Mouse (Mus musculus): ENCODE measurements at regions not wholly inside any gene's neighbourhood (a gene's known extent, or its start where the extent isn't known, plus 50 kb on each side); places are given as distances from the start of the nearest gene placed in this dataset.

DNA sequence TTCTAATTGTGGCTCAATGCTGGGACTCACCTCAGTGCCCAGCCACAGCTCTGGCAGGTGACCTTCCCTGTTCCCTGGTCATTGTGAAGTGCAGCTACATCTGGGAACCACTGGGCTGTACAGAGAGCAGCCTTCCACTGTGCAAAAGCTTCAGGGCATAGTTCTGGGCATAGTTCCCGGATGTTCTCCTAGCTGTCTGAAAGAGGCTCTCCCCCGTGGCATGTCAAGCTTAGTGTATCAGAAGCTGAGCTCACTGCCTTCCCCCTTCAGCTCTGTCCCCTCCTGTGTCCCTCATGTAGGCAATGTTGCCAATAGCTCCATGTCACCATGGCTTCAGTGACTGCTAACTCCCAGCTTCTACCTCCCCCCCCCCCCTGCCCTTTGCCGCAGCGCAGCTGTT lies 75.1 kb downstream of the Foxb1 start:
- Histone ChIP-seq H3K4me1 (ENCODE audit: control insufficient read depth, insufficient read depth, low read length) (peaks cover 5% of the 10 kb centered on the region; the same call in 1 of the 2 replicates), H3K27ac (replicated peaks; ENCODE audit: low read depth, low read length) (no peak overlapping the region), H3K27me3 (ENCODE audit: control insufficient read depth, insufficient read depth, low read length) (no peaks in the 10 kb centered on the region), H3K36me3 (ENCODE audit: control insufficient read depth, insufficient read depth, low read length) (no peaks in the 10 kb centered on the region), H3K4me3 (replicated peaks; ENCODE audit: low read depth, low read length) (no peak overlapping the region), H3K9ac (replicated peaks; ENCODE audit: low read length) (no peak overlapping the region), H3K9me3 (ENCODE audit: control insufficient read depth, low read length) (no peaks in the 10 kb centered on the region), H3K4me2 (ENCODE audit: low read length) (no peak overlapping the region)
- DNase-seq (no peak), ATAC-seq (ENCODE audit: low FRiP score, low TSS enrichment) (no peak)
- 61% methylated on average over 4 of the region's 4 CpGs for WGBS

DNA sequence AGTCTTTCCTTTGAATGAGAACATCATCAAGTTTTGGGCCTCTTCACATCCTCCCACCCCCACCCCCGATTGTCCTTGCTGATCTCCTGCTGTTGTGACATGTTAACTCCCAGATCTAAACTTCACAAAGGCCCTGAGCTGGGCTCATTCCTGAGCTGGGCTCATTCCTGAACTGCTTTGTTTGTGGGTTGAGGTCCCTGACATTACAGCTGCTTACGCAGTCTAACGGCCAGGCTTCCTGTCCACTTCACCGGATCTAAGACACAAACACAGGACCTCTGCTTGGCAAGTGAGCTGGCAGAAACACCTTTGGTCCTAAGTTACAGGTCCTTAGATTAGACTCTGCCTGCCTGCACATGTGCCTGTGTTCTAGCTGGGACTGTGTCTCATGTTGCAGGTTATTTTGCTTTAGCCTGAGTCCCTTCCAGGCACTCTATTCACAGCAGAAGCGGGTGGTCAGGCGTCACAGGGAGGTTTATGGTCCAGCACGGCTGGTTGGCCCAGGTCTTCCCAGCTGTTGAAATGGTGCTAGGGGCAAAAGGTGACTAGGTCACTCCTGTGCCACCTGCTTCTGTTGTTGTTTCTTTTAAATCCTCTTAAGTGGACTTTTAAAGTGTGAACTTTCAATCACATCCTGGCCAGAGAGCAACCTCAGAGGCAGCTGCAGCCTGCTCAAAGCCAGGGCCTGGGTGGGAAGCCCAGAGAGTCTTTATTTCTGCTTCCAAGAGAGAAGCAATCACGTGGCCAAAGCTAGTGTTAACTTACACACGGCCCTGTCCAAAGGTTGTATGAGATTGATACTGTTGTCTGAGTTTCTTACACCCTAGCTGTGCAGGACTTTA lies 79.1 kb downstream of the Foxb1 start:
- WGBS = 8% methylated on average over 9 of the region's 9 CpGs
- H3K9ac ChIP-seq (replicated peaks; ENCODE audit: low read length) = no peak overlapping the region
- no peak overlapping the region for H3K27ac ChIP-seq (replicated peaks; ENCODE audit: low read depth, low read length)
- no peaks in the 10 kb centered on the region for H3K27me3 ChIP-seq (ENCODE audit: control insufficient read depth, insufficient read depth, low read length)
- no peak overlapping the region for H3K4me3 ChIP-seq (replicated peaks; ENCODE audit: low read depth, low read length)
- H3K4me2 ChIP-seq (ENCODE audit: low read length) = no peak overlapping the region
- no peaks in the 10 kb centered on the region; the same call in 1 of the 2 replicates for H3K9me3 ChIP-seq (ENCODE audit: control insufficient read depth, low read length)
- no peaks in the 10 kb centered on the region for H3K36me3 ChIP-seq (ENCODE audit: control insufficient read depth, insufficient read depth, low read length)
- no peak for DNase-seq
- H3K4me1 ChIP-seq (ENCODE audit: control insufficient read depth, insufficient read depth, low read length) = no peaks in the 10 kb centered on the region
- no peak for ATAC-seq (ENCODE audit: low FRiP score, low TSS enrichment)

DNA sequence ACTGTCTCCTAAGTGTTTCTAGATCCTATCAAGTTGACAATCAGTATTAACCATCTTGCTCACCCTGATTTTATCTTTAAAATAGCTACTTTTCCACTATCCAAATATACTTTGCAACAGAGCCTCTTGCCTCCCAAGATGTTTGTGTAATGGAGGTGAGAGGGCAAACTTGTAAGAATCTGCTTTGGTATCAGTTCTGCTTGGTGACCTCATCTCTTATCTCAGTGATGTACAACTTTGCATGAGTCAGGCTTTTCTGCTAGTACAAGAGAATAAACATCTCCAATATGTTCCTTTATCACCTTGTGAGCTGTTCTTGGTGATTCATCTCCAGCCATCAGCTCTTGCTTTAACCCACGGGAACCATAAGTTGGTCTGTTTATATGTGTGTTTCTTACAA lies 82.1 kb downstream of the Foxb1 start:
- Histone ChIP-seq H3K27ac (replicated peaks; ENCODE audit: low read depth, low read length) (no peak overlapping the region), H3K4me1 (ENCODE audit: control insufficient read depth, insufficient read depth, low read length) (no peaks in the 10 kb centered on the region), H3K4me2 (ENCODE audit: low read length) (no peak overlapping the region), H3K9ac (replicated peaks; ENCODE audit: low read length) (no peak overlapping the region), H3K27me3 (ENCODE audit: control insufficient read depth, insufficient read depth, low read length) (no peaks in the 10 kb centered on the region), H3K36me3 (ENCODE audit: control insufficient read depth, insufficient read depth, low read length) (no peaks in the 10 kb centered on the region), H3K9me3 (ENCODE audit: control insufficient read depth, low read length) (no peaks in the 10 kb centered on the region; the same call in 1 of the 2 replicates), H3K4me3 (replicated peaks; ENCODE audit: low read depth, low read length) (no peak overlapping the region)
- no peak for DNase-seq
- 96% methylated on average over 1 of the region's 1 CpGs for WGBS
- ATAC-seq (ENCODE audit: low FRiP score, low TSS enrichment) = no peak

DNA sequence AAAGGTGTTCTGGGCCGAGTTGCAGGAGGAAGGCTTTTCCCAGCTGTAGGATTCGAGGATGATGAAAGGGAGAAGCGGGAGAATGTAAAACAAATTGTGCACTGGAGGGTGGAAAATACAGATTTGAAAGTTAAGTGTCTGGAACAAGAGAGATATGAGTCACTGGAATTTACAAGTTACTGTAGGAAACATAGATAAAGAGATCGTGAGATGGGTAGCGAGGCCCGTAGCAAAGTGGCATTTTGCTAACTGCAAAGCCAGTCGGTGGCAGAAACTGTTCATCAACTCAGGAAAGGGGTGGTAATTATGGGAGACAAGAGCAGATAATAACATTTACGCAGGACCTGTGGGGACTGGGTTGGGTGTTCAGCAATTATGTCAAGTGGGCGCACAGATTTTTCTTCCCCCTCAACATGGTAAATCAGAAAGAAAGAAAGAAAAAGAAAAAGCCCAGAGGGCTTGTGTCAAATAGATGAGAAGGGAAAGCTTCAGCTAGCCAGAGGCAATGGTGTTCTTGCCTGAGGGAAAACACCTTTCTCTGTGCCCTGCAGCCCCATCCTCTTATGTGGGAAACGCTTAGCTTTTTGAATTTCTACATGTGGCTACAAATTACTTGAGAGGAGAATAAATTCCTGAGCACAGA lies 87.2 kb downstream of the Foxb1 start:
- WGBS = 53% methylated on average over 10 of the region's 10 CpGs
- ATAC-seq (ENCODE audit: low FRiP score, low TSS enrichment) (no peak), DNase-seq (peak; percentile 51)
- Histone ChIP-seq H3K36me3 (ENCODE audit: control insufficient read depth, insufficient read depth, low read length) (no peaks in the 10 kb centered on the region), H3K9me3 (ENCODE audit: control insufficient read depth, low read length) (no peaks in the 10 kb centered on the region), H3K9ac (replicated peaks; ENCODE audit: low read length) (no peak overlapping the region), H3K4me1 (ENCODE audit: control insufficient read depth, insufficient read depth, low read length) (peaks cover 22% of the 10 kb centered on the region), H3K27ac (replicated peaks; ENCODE audit: low read depth, low read length) (no peak overlapping the region), H3K4me3 (replicated peaks; ENCODE audit: low read depth, low read length) (no peak overlapping the region), H3K27me3 (ENCODE audit: control insufficient read depth, insufficient read depth, low read length) (peaks cover 24% of the 10 kb centered on the region), H3K4me2 (ENCODE audit: low read length) (no peak overlapping the region)

DNA sequence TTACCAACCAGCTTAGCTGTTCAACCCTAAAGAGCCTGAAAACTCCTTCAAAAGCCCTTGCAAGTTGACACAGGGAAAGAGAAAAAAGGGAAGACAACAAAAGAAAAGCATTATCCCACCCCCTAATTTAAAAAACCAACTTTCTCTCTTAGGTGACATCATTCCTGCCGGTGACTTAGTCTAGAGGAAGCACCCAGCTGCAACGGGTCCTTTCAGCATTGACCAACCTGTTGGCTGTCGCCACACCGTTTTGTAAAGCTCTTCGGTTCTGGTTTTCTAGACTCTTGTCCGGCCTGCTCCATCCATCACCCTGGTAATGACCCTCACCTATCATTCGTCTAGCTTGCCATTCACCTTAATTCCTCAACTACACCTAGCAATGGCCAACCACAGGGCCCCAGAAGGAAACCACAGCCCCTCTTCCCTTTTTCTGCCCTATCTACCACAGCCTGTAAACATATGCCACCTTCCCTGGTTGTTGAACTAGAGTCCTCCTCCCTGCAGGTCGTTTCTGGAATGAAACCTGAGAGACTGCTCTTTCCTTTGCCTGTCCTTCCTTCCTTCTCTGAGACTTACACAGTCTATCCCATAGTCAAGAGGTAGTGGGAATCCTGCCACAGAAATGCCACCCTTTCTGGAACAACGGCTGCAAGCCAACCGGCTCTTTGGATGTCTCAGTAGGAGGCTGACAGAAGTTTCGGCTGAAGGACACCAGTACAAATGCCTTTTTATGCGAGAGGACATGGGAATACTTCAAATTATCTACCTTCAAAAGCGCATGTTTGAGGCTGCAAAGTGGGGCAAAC lies 87.9 kb downstream of the Foxb1 start:
- H3K27ac ChIP-seq (replicated peaks; ENCODE audit: low read depth, low read length) = no peak overlapping the region
- no peaks in the 10 kb centered on the region for H3K36me3 ChIP-seq (ENCODE audit: control insufficient read depth, insufficient read depth, low read length)
- H3K9ac ChIP-seq (replicated peaks; ENCODE audit: low read length) = no peak overlapping the region
- H3K27me3 ChIP-seq (ENCODE audit: control insufficient read depth, insufficient read depth, low read length) = peaks cover 31% of the 10 kb centered on the region
- no peaks in the 10 kb centered on the region for H3K9me3 ChIP-seq (ENCODE audit: control insufficient read depth, low read length)
- DNase-seq (no peak), ATAC-seq (ENCODE audit: low FRiP score, low TSS enrichment) (no peak)
- 48% methylated on average over 13 of the region's 13 CpGs for WGBS
- no peak overlapping the region for H3K4me2 ChIP-seq (ENCODE audit: low read length)
- no peak overlapping the region for H3K4me3 ChIP-seq (replicated peaks; ENCODE audit: low read depth, low read length)
- H3K4me1 ChIP-seq (ENCODE audit: control insufficient read depth, insufficient read depth, low read length) = peaks cover 27% of the 10 kb centered on the region

DNA sequence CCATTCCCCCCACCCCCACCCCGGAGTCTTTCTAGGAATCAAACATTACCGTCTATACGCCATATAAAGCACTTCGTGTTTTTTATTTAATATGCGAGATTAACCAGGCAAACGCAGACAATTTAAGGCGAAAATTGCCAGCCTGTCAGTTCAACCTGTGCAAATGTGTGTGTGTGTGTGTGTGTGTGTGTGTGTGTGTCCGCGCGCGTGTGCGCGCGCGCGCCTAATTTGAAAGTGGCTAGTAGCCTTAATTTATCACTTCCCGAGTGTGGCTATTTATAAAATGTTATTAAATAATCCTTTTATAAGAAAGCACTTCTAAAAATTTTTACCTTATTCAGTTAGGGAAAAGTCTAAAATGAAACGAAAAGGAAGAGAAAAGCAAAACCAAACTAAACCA lies 89.5 kb downstream of the Foxb1 start:
- Histone ChIP-seq H3K27me3 (ENCODE audit: control insufficient read depth, insufficient read depth, low read length) (peaks cover 33% of the 10 kb centered on the region), H3K9me3 (ENCODE audit: control insufficient read depth, low read length) (no peaks in the 10 kb centered on the region), H3K9ac (replicated peaks; ENCODE audit: low read length) (no peak overlapping the region), H3K27ac (replicated peaks; ENCODE audit: low read depth, low read length) (no peak overlapping the region), H3K36me3 (ENCODE audit: control insufficient read depth, insufficient read depth, low read length) (no peaks in the 10 kb centered on the region), H3K4me3 (replicated peaks; ENCODE audit: low read depth, low read length) (peak overlapping the region; percentile 31), H3K4me1 (ENCODE audit: control insufficient read depth, insufficient read depth, low read length) (peaks cover 27% of the 10 kb centered on the region), H3K4me2 (ENCODE audit: low read length) (peak overlapping the region; percentile 69)
- DNase-seq (peak; percentile 68), ATAC-seq (ENCODE audit: low FRiP score, low TSS enrichment) (no peak)
- WGBS = 1% methylated on average over 18 of the region's 18 CpGs

DNA sequence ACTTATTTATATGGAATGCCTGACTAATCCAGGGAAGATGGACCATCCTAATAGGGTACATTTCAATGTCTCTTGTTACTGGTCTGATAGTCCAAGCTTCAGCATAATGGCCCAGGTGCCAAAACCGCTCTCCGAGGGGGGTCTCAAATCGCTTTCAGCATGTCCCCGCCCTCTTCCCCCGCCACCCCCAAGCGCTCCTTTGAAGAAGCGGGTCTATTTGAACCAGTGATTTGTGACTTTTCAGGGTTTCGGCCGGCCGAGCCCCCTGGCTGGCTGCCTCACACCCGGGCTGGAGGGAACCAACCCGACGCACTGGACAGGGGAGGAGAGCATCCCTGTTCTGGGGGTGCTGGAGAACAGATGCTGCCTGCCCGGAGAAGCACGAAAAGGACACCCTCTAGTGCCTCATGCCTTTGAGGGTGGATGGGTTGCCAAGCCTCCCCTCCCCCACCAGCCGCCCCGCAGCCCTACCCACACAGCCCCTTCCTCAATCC lies 90.1 kb downstream of the Foxb1 start:
- WGBS = under 1% methylated on average over 16 of the region's 17 CpGs
- Histone ChIP-seq H3K9me3 (ENCODE audit: control insufficient read depth, low read length) (no peaks in the 10 kb centered on the region), H3K4me2 (ENCODE audit: low read length) (peak overlapping the region; percentile 69), H3K9ac (replicated peaks; ENCODE audit: low read length) (peak overlapping the region; percentile 20; the same call in 1 of the 2 replicates), H3K27ac (replicated peaks; ENCODE audit: low read depth, low read length) (peak overlapping the region; percentile 52; the same call in 1 of the 2 replicates), H3K36me3 (ENCODE audit: control insufficient read depth, insufficient read depth, low read length) (no peaks in the 10 kb centered on the region), H3K4me3 (replicated peaks; ENCODE audit: low read depth, low read length) (peak overlapping the region; percentile 31), H3K4me1 (ENCODE audit: control insufficient read depth, insufficient read depth, low read length) (peaks cover 27% of the 10 kb centered on the region), H3K27me3 (ENCODE audit: control insufficient read depth, insufficient read depth, low read length) (peaks cover 33% of the 10 kb centered on the region)
- ATAC-seq (ENCODE audit: low FRiP score, low TSS enrichment) (peak; percentile 72; the same call in 1 of the 2 replicates), DNase-seq (peak; percentile 69)
